12 mouse cellular contexts compared by ENCODE assay signal in the genomic region with DNA sequence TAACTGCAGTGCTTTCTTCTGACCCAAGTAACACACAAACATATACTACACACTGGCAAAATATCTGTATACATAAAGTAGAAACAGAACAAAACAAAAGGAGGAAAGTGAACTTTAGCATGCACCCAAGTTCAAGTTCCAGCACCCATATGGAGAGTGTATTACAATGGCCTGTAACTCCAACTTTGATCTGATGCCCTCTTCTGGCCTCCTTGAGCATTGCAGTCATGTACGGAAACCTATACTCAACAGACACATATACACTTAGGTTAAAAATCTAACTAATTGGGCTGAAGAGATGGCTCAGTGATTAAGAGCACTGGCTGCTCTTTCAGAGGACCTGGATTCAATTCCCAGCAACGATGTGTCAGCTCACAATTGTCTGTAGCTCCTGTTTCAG.
DNase-seq lines count a peak whose midpoint lies in the region; ATAC-seq and TF ChIP-seq lines count a peak whose summit lies in the region.
"Had no signal": no experiment of that assay in that cellular context is flagged by ENCODE, and none has a peak within 500 bp of the region (broad histone marks: within the 10 kb centered on the region; RNA-seq: fewer than 3 reads in every experiment).

No protein-coding gene starts in this region.

- no peak overlapping the region for H3K9ac ChIP-seq in liver, embryonic 14.5 days (replicated peaks)
- H3K9ac ChIP-seq: limb, embryonic 13.5 days had no signal

- WGBS in thymus, adult 2 months, result 98% methylated on average over 2 of the region's 2 CpGs
- 64% methylated on average over 2 of the region's 2 CpGs for WGBS in liver, embryonic 14.5 days (ENCODE audit: insufficient replicate concordance)

- no peak for ATAC-seq in liver, embryonic 14.5 days (ENCODE audit: insufficient read depth)

- H3K36me3 ChIP-seq in thymus, adult 2 months (ENCODE audit: control insufficient read depth, insufficient read depth, low read length), result no peaks in the 10 kb centered on the region
- no peaks in the 10 kb centered on the region for H3K36me3 ChIP-seq in liver, embryonic 14.5 days (replicated peaks; ENCODE audit: control insufficient read depth, insufficient read depth, low read depth)
- H3K36me3 ChIP-seq: hindbrain, embryonic 10.5 days; limb, embryonic 13.5 days had no signal

- H3K27ac ChIP-seq in gastrocnemius, adult 2 months, result no peak overlapping the region
- no peak overlapping the region for H3K27ac ChIP-seq in thymus, adult 2 months (ENCODE audit: control insufficient read depth, insufficient read depth, low read length)
- H3K27ac ChIP-seq in liver, embryonic 14.5 days, result no peak overlapping the region
- H3K27ac ChIP-seq: hindbrain, embryonic 10.5 days; limb, embryonic 13.5 days had no signal

- no peaks in the 10 kb centered on the region for H3K9me3 ChIP-seq in liver, embryonic 14.5 days (ENCODE audit: control insufficient read depth, low read length)
- H3K9me3 ChIP-seq: hindbrain, embryonic 10.5 days; limb, embryonic 13.5 days had no signal

- no peaks in the 10 kb centered on the region for H3K4me1 ChIP-seq in thymus, adult 2 months (replicated peaks; ENCODE audit: control insufficient read depth, insufficient read depth, low read length)
- no peaks in the 10 kb centered on the region for H3K4me1 ChIP-seq in liver, embryonic 14.5 days (replicated peaks; ENCODE audit: control insufficient read depth in 2 of 2, insufficient read depth in 2 of 2, low read length in 1 of 2)
- H3K4me1 ChIP-seq: hindbrain, embryonic 10.5 days; limb, embryonic 13.5 days had no signal

- TF ChIP-seq CTCF in gastrocnemius, adult 2 months (IDR thresholded peaks at IDR 0.05), result peak; percentile 30; the same call in 1 of the 2 replicates
- TF ChIP-seq CTCF in thymus, adult 2 months (IDR thresholded peaks at IDR 0.05; ENCODE audit: borderline replicate concordance, control insufficient read depth, extremely low read depth, insufficient read depth, low read length, poor library complexity), result no peak
- peak; percentile 49 for TF ChIP-seq CTCF in liver, embryonic 14.5 days (IDR thresholded peaks at IDR 0.05; ENCODE audit: low read depth)

- no peaks in the 10 kb centered on the region for H3K27me3 ChIP-seq in thymus, adult 2 months (ENCODE audit: control insufficient read depth, insufficient read depth, low read length)
- no peaks in the 10 kb centered on the region for H3K27me3 ChIP-seq in liver, embryonic 14.5 days (ENCODE audit: control insufficient read depth, insufficient read depth, low read length)

- DNase-seq in gastrocnemius, adult 2 months, result no peak
- DNase-seq in gastrocnemius, postnatal 10 days, result no peak
- DNase-seq in thymus, adult 2 months, result peak; percentile 14
- no peak for DNase-seq in thymus, adult 18-20 months
- DNase-seq in liver, embryonic 14.5 days (ENCODE audit: low read depth in 3 of 3, low spot score in 3 of 3), result no peak
- DNase-seq in retina, postnatal 1 day, result no peak
- DNase-seq in T-cell, adult 2 months (ENCODE audit: low spot score), result no peak
- no peak for DNase-seq in cerebellum, adult 9-11 months
- DNase-seq: kidney, adult 18-20 months had no signal

- TF ChIP-seq EP300 in liver, embryonic 14.5 days (IDR thresholded peaks at IDR 0.05; ENCODE audit: low read depth), result no peak

- intact Hi-C loops in gastrocnemius, adult 2 months (cut with DNase I), result no loop called here

- no peak for TF ChIP-seq POLR2A in thymus, adult 2 months (IDR thresholded peaks at IDR 0.05; ENCODE audit: control insufficient read depth, extremely low read depth, insufficient read depth, low read length, poor library complexity)

- no peak overlapping the region for H3K4me3 ChIP-seq in gastrocnemius, adult 2 months
- no peak overlapping the region for H3K4me3 ChIP-seq in thymus, adult 2 months (ENCODE audit: control insufficient read depth, insufficient read depth, low read length)
- H3K4me3 ChIP-seq in liver, embryonic 14.5 days (ENCODE audit: insufficient read depth in 1 of 2, low read depth in 2 of 2, low read length in 2 of 2), result no peak overlapping the region
- H3K4me3 ChIP-seq: hindbrain, embryonic 10.5 days; limb, embryonic 13.5 days had no signal

- H3K4me2 ChIP-seq in liver, embryonic 14.5 days (ENCODE audit: low read depth), result no peak overlapping the region
- H3K4me2 ChIP-seq: heart, embryonic 11.5 days; limb, embryonic 13.5 days had no signal
